Mouse (Mus musculus): Measurements from ENCODE around the gene Ppp1r27.
A peak's percentile ranks its signal among the peaks of the same experiment; 100 is the strongest.
"Not testable (repeated sequence)": the region's sequence is repeated elsewhere in the genome, so short reads cannot be mapped to it uniquely, and the experiment has no call there.

Ppp1r27 gene

GRCm38 (mm10) chr11:120576365-120576981, 25.5 kb upstream of the Ppp1r27 start:
- no peak for DNase-seq (ENCODE audit: extremely low read depth, low read depth, low spot score)

- no peak for DNase-seq (ENCODE audit: extremely low read depth, low read depth, low spot score)
Observed at GRCm38 (mm10) chr11:120575940-120576339, 25.0 kb upstream of the Ppp1r27 start.

GRCm38 (mm10) chr11:120575046-120575445, 24.1 kb upstream of the Ppp1r27 start:
- no peak for DNase-seq (ENCODE audit: extremely low read depth, low read depth, low spot score)

DNA sequence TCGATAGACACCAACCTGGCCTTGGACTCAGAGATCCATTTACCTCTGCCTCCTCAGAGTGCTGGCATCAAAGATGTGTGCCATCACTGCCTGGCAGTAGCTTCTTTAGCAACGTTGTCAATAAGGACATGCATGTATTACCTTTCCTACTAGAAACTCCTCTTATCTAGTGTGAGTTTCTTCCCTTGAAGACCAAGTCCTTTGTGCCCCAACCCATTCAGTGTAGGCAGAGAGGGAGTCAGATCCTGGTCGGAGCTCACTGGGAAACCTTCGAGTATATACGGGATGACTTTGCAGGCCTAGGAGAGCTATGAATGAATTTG, 23.3 kb upstream of the Ppp1r27 start:
- no peak for DNase-seq (ENCODE audit: extremely low read depth, low read depth, low spot score)

- no peak for DNase-seq (ENCODE audit: extremely low read depth, low read depth, low spot score)
Observed at GRCm38 (mm10) chr11:120573585-120574277, 22.8 kb upstream of the Ppp1r27 start.

DNA sequence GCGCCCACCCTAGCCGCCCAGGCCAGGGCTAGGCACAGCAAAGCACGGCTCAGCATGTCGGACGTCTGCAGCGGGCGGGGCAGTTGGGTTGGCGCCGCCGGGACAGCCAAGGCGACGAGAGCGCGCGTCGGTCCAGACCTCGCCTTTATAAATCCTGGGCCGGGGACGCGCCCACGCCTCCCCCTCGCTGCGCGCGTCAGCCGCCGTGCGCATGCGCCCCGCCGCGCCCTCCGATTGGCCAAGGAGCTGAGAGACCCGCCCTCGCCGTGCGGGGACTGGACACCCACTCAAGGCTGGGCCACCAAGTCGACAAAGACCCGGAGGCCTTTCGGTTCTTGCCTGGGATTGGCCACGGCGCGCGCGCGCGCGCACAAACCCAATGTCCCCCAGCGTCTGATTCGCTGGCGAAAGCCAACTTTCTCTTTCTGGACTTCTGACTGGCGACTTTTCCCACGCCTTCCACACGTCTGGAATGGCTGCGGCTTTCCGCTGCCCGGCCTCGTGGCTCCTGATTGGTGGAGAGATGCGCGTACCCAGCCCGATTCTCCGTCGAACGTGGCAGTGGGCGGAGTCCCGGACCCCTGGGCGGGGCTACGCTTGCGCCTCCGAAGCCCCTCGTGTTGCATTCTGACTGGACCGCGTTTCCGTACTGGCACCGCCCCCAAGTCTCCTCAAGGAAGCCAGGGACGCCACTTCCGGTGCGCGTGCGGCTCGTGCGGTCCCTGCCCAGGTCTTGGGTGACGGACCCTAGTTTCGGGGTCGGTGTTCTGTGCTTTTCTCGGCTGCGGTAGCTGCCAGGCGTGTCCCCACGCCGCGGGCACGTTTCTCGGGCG, 22.0 kb upstream of the Ppp1r27 start, which contains the start of gene P4hb:
TSS of gene P4hb (minus strand) at position 502 of the 833 bp plus-strand sequence.
- peak; percentile 87 for DNase-seq (ENCODE audit: extremely low read depth, low read depth, low spot score)

GRCm38 (mm10) chr11:120572417-120572751, 21.5 kb upstream of the Ppp1r27 start:
- DNase-seq (ENCODE audit: extremely low read depth, low read depth, low spot score): no peak

GRCm38 (mm10) chr11:120571754-120572416, 21.0 kb upstream of the Ppp1r27 start:
- DNase-seq (ENCODE audit: extremely low read depth, low read depth, low spot score): no peak

GRCm38 (mm10) chr11:120571122-120571521, 20.2 kb upstream of the Ppp1r27 start:
- DNase-seq (ENCODE audit: extremely low read depth, low read depth, low spot score): peak; percentile 68

DNA sequence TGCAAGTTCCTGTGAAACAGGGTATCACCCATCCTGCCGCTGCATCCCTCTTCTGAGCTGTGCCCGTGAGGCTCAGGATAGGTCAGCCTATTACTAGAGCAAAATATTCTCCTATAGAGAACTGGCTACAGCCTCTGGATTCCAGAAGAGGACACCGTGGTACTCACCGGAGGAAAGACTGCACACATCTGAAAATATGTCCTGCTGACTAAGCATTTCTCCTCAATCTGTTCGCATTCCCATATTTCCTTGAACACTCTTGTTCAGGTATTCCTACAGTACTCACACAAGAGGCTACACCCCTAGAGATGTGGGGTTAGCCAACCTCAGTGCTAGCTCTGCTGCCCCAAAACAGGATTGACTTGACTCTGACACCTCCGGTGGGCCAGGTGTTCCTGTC, 17.4 kb upstream of the Ppp1r27 start:
- DNase-seq (ENCODE audit: extremely low read depth, low read depth, low spot score): no peak

- DNase-seq (ENCODE audit: extremely low read depth, low read depth, low spot score): no peak
Observed at GRCm38 (mm10) chr11:120565114-120565513, 14.2 kb upstream of the Ppp1r27 start.

GRCm38 (mm10) chr11:120562949-120563348, 12.0 kb upstream of the Ppp1r27 start:
- DNase-seq (ENCODE audit: extremely low read depth, low read depth, low spot score): no peak

- no peak for DNase-seq (ENCODE audit: extremely low read depth, low read depth, low spot score)
Observed at GRCm38 (mm10) chr11:120560952-120561728, 10.2 kb upstream of the Ppp1r27 start.

DNA sequence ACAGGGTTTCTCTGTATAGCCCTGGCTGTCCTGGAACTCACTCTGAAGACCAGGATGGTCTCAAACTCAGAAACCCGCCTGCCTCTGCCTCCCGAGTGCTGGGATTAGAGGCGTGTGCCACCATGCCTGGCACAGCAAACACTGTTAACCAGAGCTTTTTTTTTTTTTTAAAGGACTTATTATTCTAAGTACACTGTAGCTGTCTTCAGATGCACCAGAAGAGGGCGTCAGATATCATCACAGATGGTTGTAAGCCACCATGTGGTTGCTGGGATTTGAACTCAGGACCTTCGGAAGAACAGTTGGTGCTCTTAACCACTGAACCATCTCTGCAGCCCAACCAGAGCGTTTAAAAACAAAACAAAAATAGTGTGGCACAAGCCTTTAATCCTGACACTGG, 7.9 kb upstream of the Ppp1r27 start:
- DNase-seq (ENCODE audit: extremely low read depth, low read depth, low spot score): not testable (repeated sequence)

- no peak for DNase-seq (ENCODE audit: extremely low read depth, low read depth, low spot score)
Observed at GRCm38 (mm10) chr11:120555260-120555659, 4.3 kb upstream of the Ppp1r27 start.

- no peak for DNase-seq (ENCODE audit: extremely low read depth, low read depth, low spot score)
Observed at GRCm38 (mm10) chr11:120554834-120555233, 3.9 kb upstream of the Ppp1r27 start.

- DNase-seq (ENCODE audit: extremely low read depth, low read depth, low spot score): no peak
Observed at GRCm38 (mm10) chr11:120552736-120553135, 1.8 kb upstream of the Ppp1r27 start.

DNA sequence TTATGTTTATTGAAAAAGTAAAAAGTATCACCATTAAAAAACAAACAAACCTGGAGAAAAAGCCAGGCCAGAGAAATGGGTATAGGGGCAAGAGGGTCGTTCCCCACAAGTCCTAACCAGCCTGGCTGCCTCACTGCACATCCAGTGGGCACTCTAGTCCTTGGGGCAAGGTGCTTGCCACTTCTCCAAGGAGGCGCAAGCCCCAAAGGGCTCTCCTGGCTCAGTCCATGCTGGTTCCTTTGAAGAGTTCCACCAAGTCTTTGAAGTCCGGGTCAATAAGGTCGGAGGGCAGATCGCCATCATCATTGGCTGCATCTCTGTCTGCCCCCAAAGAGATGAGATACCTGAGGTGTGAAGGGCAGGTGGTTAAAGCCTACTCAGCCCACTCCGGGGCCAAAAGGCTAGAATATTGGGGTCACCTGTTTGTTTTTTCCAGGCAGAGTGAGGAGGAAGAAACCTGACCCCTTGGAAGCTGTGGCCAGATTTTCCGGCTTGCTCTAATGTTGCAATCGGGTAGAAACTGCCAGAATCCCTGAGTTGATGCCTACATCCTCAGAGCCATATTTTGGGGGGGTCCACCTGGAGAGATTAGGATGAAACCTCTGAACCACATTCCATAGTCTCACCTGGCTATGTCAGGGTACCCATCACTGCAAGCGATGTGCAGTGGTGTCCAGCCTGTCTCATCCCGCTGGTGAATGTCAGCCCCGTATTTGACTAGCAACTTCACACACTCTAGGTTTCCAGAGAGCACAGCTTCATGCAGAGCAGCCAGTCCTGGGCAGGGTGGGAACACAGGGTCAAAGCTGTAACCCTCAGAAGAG, 734 bp downstream of the Ppp1r27 start:
- DNase-seq (ENCODE audit: extremely low read depth, low read depth, low spot score): no peak

- DNase-seq (ENCODE audit: extremely low read depth, low read depth, low spot score): no peak
Observed at GRCm38 (mm10) chr11:120549168-120549945, 1.6 kb downstream of the Ppp1r27 start, which contains the start of gene Mcrip1. TSS of gene Mcrip1 (minus strand) at chr11:120549727.

Measured in fat pad, adult 2 months (tissue).